Mouse (Mus musculus) skeletal muscle tissue, adult 2 months (tissue): ENCODE measurements around the gene Fam83f.
"Not testable (repeated sequence)": the region's sequence is repeated elsewhere in the genome, so short reads cannot be mapped to it uniquely, and the experiment has no call there.

Source experiments
- DNase-seq: peaks from one replicate; pipeline ENCODE4 v3.0.0-alpha.2; 2012; ENCODE audit warnings: low read depth, low spot score

Gene Fam83f

GRCm38 (mm10) chr15:80705828-80706549 lies 34.3 kb downstream of the Fam83f start:
- peak; percentile 82 for DNase-seq

DNA sequence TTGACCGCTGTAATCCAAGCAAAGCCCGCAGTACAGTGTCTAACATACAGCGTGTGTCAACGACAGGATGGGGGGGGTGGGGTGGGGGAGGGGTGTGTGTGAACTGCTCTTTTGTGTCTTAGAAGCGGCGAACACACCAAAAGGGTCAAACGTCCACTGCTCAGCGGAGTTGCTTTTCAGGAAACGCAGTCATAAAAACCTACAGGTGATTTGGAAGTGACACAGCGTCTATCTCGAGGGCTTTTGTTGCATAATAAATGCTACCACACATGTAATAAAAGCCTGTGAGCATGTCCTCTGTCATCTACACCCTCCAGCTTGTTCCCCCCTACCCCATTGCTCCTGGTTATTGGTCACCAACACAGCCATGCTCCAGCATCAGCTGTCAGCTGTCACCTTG lies 34.9 kb downstream of the Fam83f start:
- no peak for DNase-seq

DNA sequence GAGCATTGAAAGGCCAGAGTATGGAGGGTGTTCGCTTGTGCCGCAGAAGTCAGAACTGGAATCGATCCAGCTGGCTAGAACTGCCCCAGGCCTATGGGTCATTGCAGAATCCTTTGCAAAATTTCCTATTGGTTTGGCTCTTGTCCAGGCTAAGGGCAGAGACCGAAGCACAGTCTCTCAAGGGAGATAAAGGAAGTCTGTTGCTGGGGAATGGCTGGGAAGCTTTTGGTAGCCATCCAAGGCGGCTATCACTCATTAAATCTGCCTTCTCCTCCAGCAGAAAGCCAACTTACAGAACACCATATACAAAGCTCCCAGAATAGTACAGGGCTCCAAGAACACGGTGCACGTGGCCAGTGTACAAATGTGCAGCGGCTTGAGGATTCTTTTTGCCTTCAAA lies 35.4 kb downstream of the Fam83f start:
- peak; percentile 83 for DNase-seq

- DNase-seq, result peak; percentile 82
Observed at GRCm38 (mm10) chr15:80709593-80709992, 37.9 kb downstream of the Fam83f start.

- no peak for DNase-seq
Observed at GRCm38 (mm10) chr15:80710257-80710607, 38.6 kb downstream of the Fam83f start.

DNA sequence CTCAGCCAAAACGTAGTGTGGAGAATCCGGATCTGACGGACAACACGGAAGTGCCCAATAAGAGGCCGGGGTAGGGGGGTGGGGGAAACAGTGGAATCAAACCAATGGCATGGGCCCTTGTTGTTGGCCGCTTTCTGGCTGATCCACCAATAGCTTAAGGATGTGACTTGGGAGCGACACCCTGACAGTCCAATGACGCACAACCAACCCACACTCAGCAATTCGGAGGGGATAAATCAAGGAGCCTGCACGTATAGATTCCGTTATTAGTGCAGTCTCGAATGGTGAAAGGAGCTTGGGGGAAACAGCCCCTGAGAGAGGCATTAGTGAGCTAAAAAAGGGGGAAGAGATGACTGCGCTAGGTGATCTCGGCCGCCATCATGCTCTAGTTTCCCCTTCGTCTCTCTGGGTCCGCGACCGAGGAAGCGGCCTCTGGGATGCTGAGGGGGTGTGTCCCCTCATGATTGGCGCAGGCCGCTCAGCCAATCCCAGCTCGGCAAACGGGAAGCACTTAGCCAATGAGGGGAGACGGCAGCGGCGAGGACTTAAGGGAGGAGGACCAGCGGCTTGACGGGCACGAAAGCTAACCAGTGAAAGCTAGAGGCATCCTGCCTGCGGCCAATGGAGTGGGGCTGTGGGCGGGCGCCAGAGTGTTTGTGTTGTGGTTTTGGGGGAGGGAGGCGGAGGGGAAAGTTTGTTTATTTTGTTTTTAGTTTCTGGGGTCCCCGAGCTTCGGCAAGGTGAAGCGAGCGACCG lies 39.1 kb downstream of the Fam83f start, which contains the start of gene Tnrc6b:
TSS of gene Tnrc6b (plus strand) at position 706 of the 756 bp plus-strand sequence.
- DNase-seq, result peak; percentile 100

DNA sequence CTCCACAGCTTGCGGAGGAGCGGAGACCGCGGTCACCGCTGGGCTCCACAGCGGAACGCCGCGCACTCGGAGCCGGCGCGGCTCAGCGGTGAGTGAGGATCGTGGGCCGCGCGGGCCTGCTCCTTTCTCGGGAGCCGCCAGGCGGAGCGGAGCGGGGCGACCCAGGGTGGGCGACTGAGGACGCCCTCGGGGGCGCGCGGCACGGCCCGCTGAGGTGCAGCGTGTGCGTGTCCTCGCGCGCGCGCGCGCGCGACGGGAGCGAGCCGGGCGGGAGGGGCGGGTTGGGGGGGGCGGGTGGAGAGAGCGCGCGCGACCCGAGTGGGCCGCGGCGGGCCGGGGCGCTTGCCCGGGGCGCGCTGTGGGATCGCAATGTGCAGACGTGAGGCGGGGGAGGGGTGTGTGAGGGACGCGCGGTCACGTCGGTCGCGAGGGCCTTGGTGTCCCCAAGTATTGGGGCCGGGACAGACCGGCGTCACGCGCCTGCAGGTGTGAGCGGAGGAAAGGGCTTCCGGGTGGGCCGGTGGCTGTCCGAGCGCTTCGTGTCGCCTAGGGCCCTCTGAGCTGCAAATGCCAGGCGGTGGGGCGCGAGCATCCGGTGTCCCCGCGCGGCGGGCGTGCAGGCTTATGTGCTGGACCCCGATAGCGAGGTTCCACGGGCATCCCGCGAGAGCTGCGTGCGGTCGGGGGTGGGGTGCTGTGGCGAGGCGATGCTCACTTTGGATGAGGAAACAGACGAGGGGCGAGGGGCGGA lies 39.9 kb downstream of the Fam83f start:
- no peak for DNase-seq

DNA sequence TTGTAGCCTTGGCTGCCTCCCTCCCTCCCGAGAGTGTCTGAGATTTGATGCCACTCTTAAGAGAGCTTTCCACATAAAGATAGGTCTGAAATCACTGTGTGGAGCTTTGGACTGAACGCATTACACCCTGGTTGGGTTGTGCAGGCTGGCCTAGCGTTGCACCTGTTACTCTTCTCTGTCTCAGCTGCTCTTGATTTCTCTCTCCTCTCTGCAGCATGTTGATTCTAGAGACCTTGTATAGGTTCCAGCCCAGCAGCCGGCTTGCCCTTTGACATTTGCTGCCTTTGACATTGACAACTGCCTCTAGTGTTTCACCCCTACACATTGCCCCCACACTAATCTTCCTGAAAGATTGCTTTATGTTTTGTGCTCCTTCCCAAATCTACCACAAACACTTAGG lies 42.7 kb downstream of the Fam83f start:
- peak; percentile 77 for DNase-seq

DNA sequence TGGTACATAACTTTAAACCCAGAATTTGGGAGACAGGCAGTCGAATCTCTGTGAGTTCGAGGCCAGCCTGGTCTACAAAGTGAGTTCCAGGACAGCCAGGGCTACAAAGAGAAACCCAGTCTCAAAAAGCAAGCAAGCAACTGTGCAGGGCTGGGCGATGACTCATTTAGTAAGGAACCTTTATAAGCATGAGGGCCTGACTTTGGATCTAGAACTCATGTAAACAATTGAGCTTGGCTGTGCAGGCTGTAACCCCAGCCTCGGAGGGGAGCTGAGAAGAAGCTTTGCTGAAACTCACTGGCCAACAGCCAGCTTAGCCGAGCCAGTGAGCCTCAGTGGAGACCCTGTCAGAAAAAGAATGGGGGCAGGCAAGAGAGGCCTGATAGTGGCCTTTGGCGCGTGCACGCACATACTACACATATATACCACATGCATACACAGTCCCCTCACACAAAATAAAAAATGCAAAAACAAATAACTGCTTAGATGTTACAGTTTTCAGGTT lies 45.0 kb downstream of the Fam83f start:
- DNase-seq, result no peak

DNA sequence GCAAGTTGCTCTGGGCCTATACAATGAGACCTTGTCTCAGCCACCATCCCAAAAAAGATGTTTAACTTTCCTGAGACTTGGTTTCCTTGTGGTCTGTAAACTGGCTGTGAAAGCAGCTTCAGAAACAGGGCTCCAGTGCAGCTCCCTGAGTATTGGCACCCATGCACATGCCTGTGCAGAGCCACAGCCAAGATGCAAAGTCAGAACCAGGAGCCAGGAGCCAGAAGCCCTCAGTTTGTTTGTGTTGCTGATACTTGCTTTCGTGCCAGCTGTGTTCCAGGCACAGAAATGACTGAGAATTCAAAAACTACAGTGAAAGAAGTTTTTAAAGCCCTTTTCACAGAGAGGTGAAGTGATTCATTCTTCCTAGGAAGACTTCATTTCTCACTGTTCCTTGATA lies 45.8 kb downstream of the Fam83f start:
- DNase-seq, result no peak

- no peak for DNase-seq
Observed at GRCm38 (mm10) chr15:80720249-80720648, 48.6 kb downstream of the Fam83f start.

DNA sequence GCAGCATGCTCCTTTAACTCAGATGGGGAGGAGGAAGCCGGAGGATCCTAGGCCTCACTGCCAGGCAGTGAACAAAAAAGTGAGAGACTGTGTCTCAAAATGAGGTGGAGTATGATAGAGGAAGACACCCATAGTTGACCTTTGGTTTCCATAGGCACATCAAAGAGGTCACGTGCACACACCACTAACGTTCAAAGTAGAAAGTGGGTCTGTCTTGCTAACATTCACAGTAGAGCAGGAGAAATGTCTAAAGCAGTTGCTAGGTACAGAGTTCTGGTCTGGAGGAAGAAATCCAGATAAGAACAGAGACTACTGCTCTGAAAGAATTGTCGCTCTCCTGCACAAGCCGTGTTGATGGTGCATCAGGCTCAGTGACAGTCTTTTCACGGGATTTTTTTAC lies 50.2 kb downstream of the Fam83f start:
- DNase-seq, result no peak

DNA sequence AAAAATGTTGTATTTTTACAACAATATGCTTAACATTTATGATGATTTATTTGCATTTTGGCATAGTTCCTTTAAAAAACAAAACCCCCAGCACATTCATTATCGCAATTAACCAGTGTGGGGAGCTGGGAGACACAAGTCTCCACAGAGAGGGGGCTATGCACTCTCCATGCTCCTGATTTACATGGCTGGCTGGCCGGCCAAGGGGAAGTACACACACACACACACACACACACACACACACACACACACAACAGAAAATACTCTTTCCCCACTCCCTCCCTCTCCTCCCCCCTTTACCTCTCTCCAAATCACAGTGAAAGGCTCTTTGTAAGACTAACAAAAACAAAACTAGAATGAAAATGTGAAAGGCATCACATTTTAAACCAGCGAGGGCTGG lies 50.7 kb downstream of the Fam83f start:
- no peak for DNase-seq

GRCm38 (mm10) chr15:80729477-80729876 lies 57.8 kb downstream of the Fam83f start:
- no peak for DNase-seq

GRCm38 (mm10) chr15:80731043-80731442 lies 59.4 kb downstream of the Fam83f start:
- DNase-seq, result no peak

GRCm38 (mm10) chr15:80731511-80731910 lies 59.9 kb downstream of the Fam83f start:
- no peak for DNase-seq

GRCm38 (mm10) chr15:80732266-80733030 lies 60.8 kb downstream of the Fam83f start:
- no peak for DNase-seq

DNA sequence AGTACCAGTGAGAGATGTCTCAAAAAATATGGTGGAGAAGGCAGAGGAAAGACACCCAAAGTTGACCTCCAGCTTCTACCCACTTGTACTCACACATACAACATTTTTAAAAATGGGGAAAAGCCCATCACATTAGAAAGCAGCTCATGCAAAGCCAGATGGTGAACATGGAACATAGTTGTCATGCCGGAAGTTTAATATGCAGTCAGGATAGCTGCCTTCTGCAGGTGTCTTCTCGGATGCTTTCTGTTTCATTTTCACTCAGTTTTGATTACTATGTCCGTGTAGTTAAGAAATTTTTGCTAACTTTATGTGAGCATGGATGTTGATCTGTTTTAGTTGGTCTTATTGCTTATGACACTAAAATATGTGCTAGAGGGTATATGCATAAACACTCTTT lies 63.7 kb downstream of the Fam83f start:
- no peak for DNase-seq

GRCm38 (mm10) chr15:80735708-80736107 lies 64.1 kb downstream of the Fam83f start:
- not testable (repeated sequence) for DNase-seq

- DNase-seq, result no peak
Observed at GRCm38 (mm10) chr15:80736553-80736952, 64.9 kb downstream of the Fam83f start.

GRCm38 (mm10) chr15:80738244-80738643 lies 66.6 kb downstream of the Fam83f start:
- no peak for DNase-seq
